Mouse (Mus musculus): ENCODE measurements around the gene Trmt44. TPM values are rescaled to one million over a fixed set of nuclear protein-coding genes. Genes with fewer than 3 reads are reported as not detected.

Gene Trmt44
- 9.4 and 12.1 TPM in 2 replicates for total RNA-seq (2014; fragmentation: Nextera tagmentation)
- total RNA-seq (2017): 8.0 and 8.4 TPM in 2 replicates

GRCm38 (mm10) chr5:35574653-35575599 is at the start of gene Trmt44:
TSS of gene Trmt44 (minus strand) at chr5:35575070.
- peak; percentile 98 for ATAC-seq (replicated peaks; ENCODE audit: low FRiP score, low TSS enrichment, poor library complexity, severe bottlenecking)

DNA sequence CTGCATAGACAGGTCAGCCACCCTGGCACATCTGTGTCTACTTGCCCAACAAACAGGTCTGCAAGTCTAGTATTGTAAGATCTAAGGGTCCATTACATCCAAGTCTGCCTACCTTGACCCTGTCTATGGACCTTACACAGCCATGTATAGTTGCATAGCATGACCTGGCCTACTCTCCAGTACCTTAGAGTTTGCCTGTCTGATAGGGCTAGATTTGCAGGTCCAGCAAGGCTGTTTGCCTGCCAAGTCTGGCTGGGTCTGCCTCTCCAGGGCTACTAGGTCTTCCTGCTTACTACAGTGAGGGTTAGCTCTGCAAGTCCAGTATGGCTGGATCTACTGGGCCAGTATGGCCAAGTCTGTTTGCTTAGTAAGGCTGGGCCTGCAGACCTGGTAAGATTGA is 49.0 kb upstream of the Trmt44 start:
- ATAC-seq (replicated peaks; ENCODE audit: low FRiP score, low TSS enrichment, poor library complexity, severe bottlenecking): no peak

- ATAC-seq (replicated peaks; ENCODE audit: low FRiP score, low TSS enrichment, poor library complexity, severe bottlenecking): no peak
Measured at GRCm38 (mm10) chr5:35621114-35621513, 46.2 kb upstream of the Trmt44 start.

DNA sequence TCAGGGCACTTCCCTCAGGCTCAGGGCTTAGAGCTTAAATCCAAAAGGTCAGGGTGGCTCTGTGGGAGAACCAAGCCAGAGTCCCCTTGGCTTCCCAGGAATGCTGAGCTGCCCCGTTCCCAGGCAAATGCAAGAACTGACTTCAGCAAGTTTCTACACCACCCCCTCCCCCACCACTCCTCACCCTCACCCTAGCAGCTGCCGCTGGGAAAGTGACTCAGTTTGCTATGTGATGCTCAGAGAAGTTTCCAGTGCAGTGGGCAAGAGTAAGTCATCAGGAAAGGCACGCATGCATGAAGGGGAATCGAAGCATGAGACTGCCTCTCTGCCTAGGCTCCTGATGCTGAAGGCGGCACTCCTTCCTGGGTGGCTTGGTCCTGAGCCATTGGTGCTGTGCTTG is 42.1 kb upstream of the Trmt44 start:
- ATAC-seq (replicated peaks; ENCODE audit: low FRiP score, low TSS enrichment, poor library complexity, severe bottlenecking): no peak

DNA sequence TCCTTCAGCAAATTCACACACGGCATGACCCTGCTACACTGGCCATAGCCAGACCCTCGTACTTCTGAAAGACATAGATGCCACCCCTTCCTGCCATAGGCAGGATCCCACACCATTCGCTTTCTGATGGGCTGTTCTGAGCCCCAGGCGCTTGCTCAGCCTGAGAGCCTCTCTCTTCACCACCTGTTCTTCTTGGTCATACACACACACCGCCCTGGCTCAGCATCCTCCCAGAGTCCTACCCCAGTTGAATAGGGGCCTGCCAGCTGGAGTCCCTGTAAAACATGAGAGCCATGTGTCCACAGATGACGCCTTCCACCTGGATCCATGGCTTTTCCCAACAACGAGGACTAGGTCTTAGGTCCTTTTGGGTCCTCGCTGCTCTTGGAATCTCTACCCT is 37.9 kb upstream of the Trmt44 start:
- ATAC-seq (replicated peaks; ENCODE audit: low FRiP score, low TSS enrichment, poor library complexity, severe bottlenecking): no peak; the same call in 1 of the 2 replicates

GRCm38 (mm10) chr5:35611900-35612299 is 37.0 kb upstream of the Trmt44 start:
- no peak for ATAC-seq (replicated peaks; ENCODE audit: low FRiP score, low TSS enrichment, poor library complexity, severe bottlenecking)

DNA sequence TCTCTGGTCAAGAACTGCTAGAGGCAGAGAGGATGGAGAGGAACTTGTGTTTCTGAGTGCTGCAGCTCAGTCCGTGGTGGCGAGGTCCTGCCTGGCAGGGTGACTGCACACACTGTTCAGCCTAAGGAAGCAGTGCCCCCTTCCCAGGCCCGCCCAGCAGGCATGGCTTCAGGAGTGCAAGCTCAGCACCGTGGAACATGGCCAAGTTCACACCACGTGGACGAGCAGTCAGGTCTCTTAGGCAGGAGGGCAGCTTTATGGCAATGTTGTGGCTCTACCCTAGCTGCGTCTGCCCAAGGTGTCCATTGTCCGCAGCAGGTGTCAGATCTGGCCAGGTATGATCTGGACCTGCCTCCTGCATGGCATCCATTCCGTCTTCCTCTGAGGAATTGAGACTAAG is 36.3 kb upstream of the Trmt44 start:
- no peak for ATAC-seq (replicated peaks; ENCODE audit: low FRiP score, low TSS enrichment, poor library complexity, severe bottlenecking)

DNA sequence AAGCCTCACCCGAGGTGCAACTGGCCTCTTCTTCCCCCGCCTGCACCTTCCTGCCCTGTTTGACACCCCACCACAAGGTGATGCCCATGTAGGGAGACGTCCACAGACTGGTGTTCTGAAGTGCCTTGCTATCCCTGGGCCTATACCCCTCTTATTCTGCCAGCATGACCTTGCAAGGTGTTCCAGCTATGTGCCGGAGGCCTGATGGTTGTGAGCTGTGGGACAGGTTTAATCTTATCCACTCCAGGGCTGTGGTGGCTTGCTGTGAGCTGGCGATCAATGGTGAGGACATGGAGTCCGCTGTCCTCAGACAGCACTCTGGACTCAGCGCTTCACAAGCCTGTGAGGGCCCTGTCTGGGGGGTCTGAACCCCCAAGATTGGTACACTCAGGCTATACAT is 35.5 kb upstream of the Trmt44 start:
- no peak for ATAC-seq (replicated peaks; ENCODE audit: low FRiP score, low TSS enrichment, poor library complexity, severe bottlenecking)

DNA sequence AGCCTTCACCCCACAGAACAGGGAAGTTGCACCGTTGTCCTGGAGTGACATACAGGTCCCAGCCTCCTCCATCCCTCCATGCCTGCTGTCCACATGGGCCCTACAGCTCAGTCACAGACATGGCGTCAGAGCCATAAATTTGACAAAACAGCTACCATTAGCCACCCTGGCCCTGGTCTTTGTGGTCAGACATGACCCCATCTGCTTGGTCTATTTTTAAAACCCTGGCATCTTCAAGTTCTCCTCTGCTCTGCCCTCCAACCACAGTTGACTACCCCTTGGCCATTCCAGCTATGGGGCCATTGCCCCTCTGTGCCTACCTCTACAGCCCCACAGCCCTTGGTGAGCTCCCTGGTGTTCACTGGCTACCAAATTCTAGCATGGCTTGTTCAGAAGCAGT is 35.1 kb upstream of the Trmt44 start:
- no peak for ATAC-seq (replicated peaks; ENCODE audit: low FRiP score, low TSS enrichment, poor library complexity, severe bottlenecking)

DNA sequence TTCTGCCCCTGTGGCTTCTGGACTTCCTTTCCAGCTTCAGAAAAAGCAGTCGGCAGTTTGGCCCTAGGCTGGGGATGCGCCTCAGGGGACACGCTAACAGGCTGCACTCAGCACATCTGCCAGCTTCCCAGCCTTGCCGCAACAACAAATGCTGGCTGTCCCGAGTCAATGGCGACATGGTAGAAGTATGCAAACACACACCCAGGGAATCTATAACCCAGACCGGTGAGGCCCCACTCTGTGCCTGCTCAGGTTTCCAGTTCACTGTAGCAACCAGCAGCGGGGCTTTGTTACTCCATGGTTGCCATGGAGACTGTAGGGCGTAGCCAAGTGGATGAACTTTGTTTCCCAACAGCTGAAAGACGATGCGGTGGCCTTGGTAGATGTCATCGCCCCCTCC is 34.5 kb upstream of the Trmt44 start:
- no peak for ATAC-seq (replicated peaks; ENCODE audit: low FRiP score, low TSS enrichment, poor library complexity, severe bottlenecking)

GRCm38 (mm10) chr5:35608559-35608958 is 33.7 kb upstream of the Trmt44 start:
- no peak for ATAC-seq (replicated peaks; ENCODE audit: low FRiP score, low TSS enrichment, poor library complexity, severe bottlenecking)

DNA sequence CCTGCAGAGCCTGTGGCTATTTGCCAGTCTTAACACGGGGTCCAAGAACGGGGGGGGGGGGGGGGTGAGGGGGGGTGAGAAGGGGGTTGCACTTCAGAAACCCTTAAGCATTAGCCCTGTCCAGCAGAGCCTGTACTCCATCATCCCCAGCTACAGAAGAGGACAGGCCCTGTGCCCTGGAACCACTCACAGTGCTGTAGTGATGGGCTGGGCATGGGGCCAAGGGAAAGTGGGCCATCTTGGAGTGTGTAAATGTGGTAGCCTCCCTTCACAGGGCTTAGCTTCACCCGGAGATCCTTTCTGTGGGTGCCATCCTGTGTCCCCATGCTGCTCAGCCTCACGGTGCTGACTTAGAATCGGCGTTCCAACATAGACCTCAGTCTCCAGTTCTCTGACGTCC is 32.9 kb upstream of the Trmt44 start:
- no peak for ATAC-seq (replicated peaks; ENCODE audit: low FRiP score, low TSS enrichment, poor library complexity, severe bottlenecking)

- no peak for ATAC-seq (replicated peaks; ENCODE audit: low FRiP score, low TSS enrichment, poor library complexity, severe bottlenecking)
Measured at GRCm38 (mm10) chr5:35606800-35607199, 31.9 kb upstream of the Trmt44 start.

DNA sequence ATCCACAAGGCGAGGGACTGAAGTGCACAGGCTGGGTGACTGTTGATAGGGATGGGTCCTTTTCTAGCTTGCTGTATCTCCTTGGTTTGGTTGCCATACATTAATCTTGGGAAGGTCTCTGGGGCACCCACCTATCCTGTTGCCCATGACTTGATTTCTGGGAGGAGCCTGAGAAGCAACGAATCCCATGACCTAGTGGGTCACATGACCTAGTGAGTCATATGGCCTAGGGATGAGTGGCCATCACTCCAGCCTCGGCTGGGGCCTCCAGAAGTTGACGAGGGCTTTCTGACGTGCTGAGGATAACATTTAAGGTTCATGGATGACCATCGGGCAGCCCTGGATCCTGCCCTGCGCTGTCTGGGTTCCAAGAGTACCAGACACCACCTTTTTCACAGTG is 30.5 kb upstream of the Trmt44 start:
- ATAC-seq (replicated peaks; ENCODE audit: low FRiP score, low TSS enrichment, poor library complexity, severe bottlenecking): no peak

DNA sequence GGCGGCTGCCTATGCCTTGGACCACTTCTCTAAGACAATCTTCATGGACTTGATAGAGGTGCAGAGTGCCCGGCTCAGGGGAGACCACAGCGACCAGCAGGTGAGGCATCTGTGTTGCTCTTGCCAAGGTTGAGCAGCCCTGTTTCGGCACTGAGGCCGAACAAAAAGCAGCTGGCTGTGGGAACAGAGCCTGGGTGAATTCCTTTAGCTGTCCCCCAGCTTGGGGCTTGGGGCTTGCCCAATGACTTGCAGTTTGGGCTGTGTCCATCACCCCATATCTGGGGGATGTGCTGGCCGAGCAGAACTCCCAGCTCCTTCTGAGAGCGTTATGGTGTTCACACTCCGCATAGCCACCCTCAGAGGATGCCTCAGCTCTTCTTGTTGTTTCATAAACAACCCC is 26.7 kb upstream of the Trmt44 start:
- no peak for ATAC-seq (replicated peaks; ENCODE audit: low FRiP score, low TSS enrichment, poor library complexity, severe bottlenecking)

DNA sequence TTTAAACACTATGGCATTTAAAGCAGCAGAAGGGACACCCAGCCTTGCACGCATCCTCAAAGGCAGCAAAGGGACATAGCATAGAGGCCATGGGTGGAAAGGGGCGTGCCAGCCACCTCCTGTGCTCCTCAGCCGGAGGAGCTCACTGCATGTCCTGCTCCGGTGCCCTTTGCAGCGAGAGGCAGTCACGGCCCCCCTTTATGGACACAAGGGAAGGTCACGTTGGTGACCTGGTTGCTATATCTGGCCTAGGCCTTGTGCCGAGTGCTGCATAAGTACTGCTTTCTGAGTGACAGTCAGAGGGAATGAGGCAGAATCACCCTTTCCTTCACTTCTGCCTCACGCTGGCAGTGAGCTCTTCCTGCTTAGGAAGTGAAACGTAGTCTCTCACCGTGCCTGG is 25.4 kb upstream of the Trmt44 start:
- no peak for ATAC-seq (replicated peaks; ENCODE audit: low FRiP score, low TSS enrichment, poor library complexity, severe bottlenecking)

DNA sequence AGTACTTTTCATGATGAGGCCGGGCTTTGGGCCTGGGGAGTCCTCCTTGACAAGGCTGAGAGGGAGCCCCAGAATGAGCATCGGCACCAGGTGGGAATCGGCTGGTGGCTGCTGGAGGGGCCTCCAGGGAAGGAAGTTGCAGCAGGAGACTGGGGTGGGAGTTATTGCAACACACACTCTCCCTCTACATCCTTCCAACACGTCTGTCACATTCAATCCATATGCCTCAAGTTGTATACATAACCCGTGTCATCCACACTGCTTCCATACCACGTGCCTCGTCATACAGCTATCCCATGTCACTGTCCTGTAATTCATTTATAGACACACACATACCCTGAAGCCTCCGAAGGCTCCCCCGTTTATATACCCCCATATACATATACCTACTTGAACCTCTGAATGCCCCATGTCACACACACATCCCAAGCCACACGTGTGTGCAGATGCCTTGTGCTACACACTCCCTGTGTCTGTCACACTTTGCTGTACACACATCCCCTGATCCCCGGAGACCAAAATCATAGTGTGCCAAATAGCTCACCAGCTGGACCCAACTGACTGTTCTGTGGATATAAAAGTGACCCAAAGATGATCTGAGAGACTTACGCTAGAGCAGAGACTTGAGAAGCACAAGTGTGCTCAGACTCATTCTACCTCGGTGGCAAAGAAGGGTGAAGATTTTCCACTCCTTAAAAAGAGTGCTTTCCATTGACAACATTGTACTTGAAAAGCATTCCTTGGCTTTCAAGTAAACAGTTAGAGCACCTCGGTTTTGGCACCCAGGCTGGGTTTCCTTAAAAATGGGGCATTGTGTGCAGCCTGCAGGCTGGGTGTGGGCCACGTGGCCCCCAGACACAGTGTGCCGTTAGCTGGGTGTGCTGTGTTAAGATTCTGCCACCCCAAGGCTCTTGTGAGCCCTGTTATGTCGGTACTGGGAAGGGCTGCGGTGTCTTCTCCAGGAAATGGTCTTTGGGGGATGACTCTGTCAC is 21.6 kb upstream of the Trmt44 start:
- no peak for ATAC-seq (replicated peaks; ENCODE audit: low FRiP score, low TSS enrichment, poor library complexity, severe bottlenecking)

GRCm38 (mm10) chr5:35595706-35596105 is 20.8 kb upstream of the Trmt44 start:
- peak; percentile 83 for ATAC-seq (replicated peaks; ENCODE audit: low FRiP score, low TSS enrichment, poor library complexity, severe bottlenecking)

- ATAC-seq (replicated peaks; ENCODE audit: low FRiP score, low TSS enrichment, poor library complexity, severe bottlenecking): no peak
Measured at GRCm38 (mm10) chr5:35594768-35595167, 19.9 kb upstream of the Trmt44 start.

DNA sequence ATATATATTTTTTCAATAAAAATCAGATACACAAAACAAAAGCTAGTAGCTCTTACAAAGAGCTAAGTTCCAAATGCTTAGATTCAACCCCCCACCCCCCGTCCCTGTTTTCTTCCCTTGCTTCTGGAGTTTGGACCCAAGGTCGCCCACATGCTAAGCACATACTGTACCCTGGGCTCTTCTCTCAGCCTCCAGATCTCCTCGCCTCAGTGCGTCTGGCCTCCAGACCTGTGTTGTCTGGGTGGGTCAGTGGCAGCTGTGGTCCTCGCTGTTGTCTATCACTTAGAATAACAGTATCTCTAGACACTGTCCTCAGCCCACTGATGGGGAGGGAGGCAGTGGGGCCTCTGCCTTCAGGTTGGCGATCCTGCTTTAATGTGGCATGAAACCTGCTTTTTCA is 18.4 kb upstream of the Trmt44 start:
- ATAC-seq (replicated peaks; ENCODE audit: low FRiP score, low TSS enrichment, poor library complexity, severe bottlenecking): no peak

Data from megakaryocyte-erythroid progenitor cell, adult 5-6 weeks (primary cell).